Mouse (Mus musculus): ENCODE data around the gene Dhx8.

GRCm38 (mm10) chr11:101712811-101713210 lies 19.9 kb upstream of the Dhx8 start:
- TF ChIP-seq POLR2A (IDR thresholded peaks at IDR 0.05; ENCODE audit: borderline replicate concordance, low read depth, low read length) (no peak), CTCF (IDR thresholded peaks at IDR 0.05; ENCODE audit: low read depth, low read length) (no peak)
